Comparison of ENCODE assay signal across 11 mouse cellular contexts in genomic region chr2:59301671-59302070, GRCm38 (mm10).
DNase-seq lines count a peak whose midpoint lies in the region; ATAC-seq and TF ChIP-seq lines count a peak whose summit lies in the region.
"Had no signal": no experiment of that assay in that cellular context is flagged by ENCODE, and none has a peak within 500 bp of the region (broad histone marks: within the 10 kb centered on the region; RNA-seq: fewer than 3 reads in every experiment).

No protein-coding gene starts in this region.

- H3K4me3 ChIP-seq in midbrain, postnatal 0 days (ENCODE audit: low read depth, low read length) = no peak overlapping the region
- H3K4me3 ChIP-seq: gastrocnemius, adult 2 months had no signal

- H3K9me3 ChIP-seq in midbrain, postnatal 0 days (ENCODE audit: low read length) = no peaks in the 10 kb centered on the region

- peak; percentile 83 for ATAC-seq in midbrain, postnatal 0 days (ENCODE audit: low FRiP score)
- ATAC-seq: liver, postnatal 0 days had no signal

- TF ChIP-seq CTCF in midbrain, postnatal 0 days (IDR thresholded peaks at IDR 0.05) = no peak

- intact Hi-C loops in left cerebral cortex, postnatal 4 days (cut with DNase I) = no loop called here
- intact Hi-C loops in left cerebral cortex, postnatal 10 days (cut with DNase I) = no loop called here

- peaks cover 18% of the 10 kb centered on the region for H3K4me1 ChIP-seq in midbrain, postnatal 0 days (ENCODE audit: insufficient read depth, low read length)

- H3K4me2 ChIP-seq in midbrain, postnatal 0 days (ENCODE audit: low read depth, low read length, poor library complexity, severe bottlenecking) = no peak overlapping the region

- H3K36me3 ChIP-seq in midbrain, postnatal 0 days (ENCODE audit: insufficient read depth, low read length) = peaks cover 7% of the 10 kb centered on the region; the same call in 1 of the 2 replicates

- no peak overlapping the region for H3K27ac ChIP-seq in midbrain, postnatal 0 days (ENCODE audit: low read depth, low read length)
- H3K27ac ChIP-seq: gastrocnemius, adult 2 months had no signal

- H3K9ac ChIP-seq in midbrain, postnatal 0 days (replicated peaks; ENCODE audit: low read length, poor library complexity, severe bottlenecking) = no peak overlapping the region
- H3K9ac ChIP-seq: liver, postnatal 0 days had no signal

- peak; percentile 29 for DNase-seq in left cerebral cortex, postnatal 4 days
- DNase-seq in left cerebral cortex, postnatal 10 days (ENCODE audit: extremely low spot score in 1 of 2, low spot score in 2 of 2) = no peak
- DNase-seq in embryo, embryonic 11.5 days (ENCODE audit: low read depth, low spot score) = peak; percentile 24
- DNase-seq in forelimb bud, embryonic 11.5 days (ENCODE audit: low read depth, low spot score) = peak; percentile 13
- peak; percentile 76 for DNase-seq in midbrain, postnatal 0 days (ENCODE audit: low spot score)
- DNase-seq in lung, adult 18-20 months = no peak
- DNase-seq in lung, postnatal 25 days (ENCODE audit: low spot score) = no peak
- DNase-seq: adrenal gland, postnatal 10 days; cerebellum, adult 8-10 months; gastrocnemius, adult 2 months; liver, postnatal 0 days had no signal

- WGBS in midbrain, postnatal 0 days = 10% methylated on average over 12 of the region's 12 CpGs

- no peaks in the 10 kb centered on the region for H3K27me3 ChIP-seq in midbrain, postnatal 0 days (ENCODE audit: insufficient read depth, low read length)

Comparison
In these comparisons a context has a peak if more than half of its experiments do, and no peak if none do; other contexts are left out.
1. DNase-seq: peak in left cerebral cortex, postnatal 4 days (single experiment), embryo, embryonic 11.5 days (single experiment), forelimb bud, embryonic 11.5 days (single experiment) and midbrain, postnatal 0 days (single experiment); none in left cerebral cortex, postnatal 10 days (0 of 2), lung, adult 18-20 months (0 of 2) and lung, postnatal 25 days (single experiment).